Mouse (Mus musculus) kidney, adult 2 months (tissue): Measurements from ENCODE around the gene Ccdc106.

Experiments used
- CTCF ChIP-seq: fragments of 200-500 bp; conservative IDR thresholded peaks from 2 replicates; pipeline ENCODE4 v1.5.1; 2011; ENCODE audit warnings: low read depth, mild to moderate bottlenecking, control low read depth, low read length, moderate library complexity, mixed read lengths; ENCODE audit not compliant: insufficient read depth, insufficient read length
- POLR2A ChIP-seq: fragments of 200-500 bp; IDR thresholded peaks from one replicate; pipeline ENCODE4 v1.6.1; 2011; ENCODE audit warnings: low read depth, low read length, control low read depth

- TF ChIP-seq CTCF (no peak), POLR2A (no peak)
Measured at GRCm38 (mm10) chr7:5089853-5090252, 69.5 kb downstream of the Ccdc106 start.
